21 mouse cellular contexts compared by ENCODE assay signal in the genomic region with DNA sequence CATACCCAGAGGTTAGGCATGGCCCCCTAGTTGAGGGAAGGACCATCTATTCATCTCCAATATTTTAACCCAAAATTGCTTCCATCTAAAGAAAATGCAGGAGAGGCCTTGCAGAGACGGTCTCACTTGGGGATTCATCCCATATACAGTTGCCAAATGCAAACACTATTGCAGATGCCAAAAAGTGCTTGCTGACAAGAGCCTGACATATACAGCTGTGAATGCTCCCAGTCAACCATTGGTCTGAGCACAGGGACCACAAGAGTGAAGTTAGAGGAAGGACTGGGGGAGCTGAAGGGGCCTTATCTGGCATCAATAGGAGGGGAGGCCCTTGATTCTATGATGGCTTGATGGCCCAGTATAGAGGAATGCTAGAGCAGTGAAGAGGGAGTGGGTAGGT.
DNase-seq lines count a peak whose midpoint lies in the region; ATAC-seq and TF ChIP-seq lines count a peak whose summit lies in the region.
"Had no signal": no experiment of that assay in that cellular context is flagged by ENCODE, and none has a peak within 500 bp of the region (broad histone marks: within the 10 kb centered on the region; RNA-seq: fewer than 3 reads in every experiment).

No protein-coding gene starts in this region.

- TF ChIP-seq CTCF in lung, embryonic 14.5 days (IDR thresholded peaks at IDR 0.05; ENCODE audit: low read depth), result no peak
- no peak for TF ChIP-seq CTCF in lung, postnatal 0 days (IDR thresholded peaks at IDR 0.05)

- no peak overlapping the region for H3K4me3 ChIP-seq in lung, embryonic 14.5 days (ENCODE audit: low read depth, low read length)
- no peak overlapping the region for H3K4me3 ChIP-seq in lung, embryonic 15.5 days
- H3K4me3 ChIP-seq in lung, embryonic 16.5 days (ENCODE audit: low read length), result no peak overlapping the region
- H3K4me3 ChIP-seq in lung, postnatal 0 days (ENCODE audit: low read depth, low read length), result no peak overlapping the region

- H3K4me1 ChIP-seq in lung, embryonic 14.5 days (ENCODE audit: insufficient read depth), result no peaks in the 10 kb centered on the region
- H3K4me1 ChIP-seq in lung, embryonic 15.5 days, result no peaks in the 10 kb centered on the region
- no peaks in the 10 kb centered on the region for H3K4me1 ChIP-seq in lung, embryonic 16.5 days (replicated peaks; ENCODE audit: control insufficient read depth, insufficient read depth, low read length)
- no peaks in the 10 kb centered on the region for H3K4me1 ChIP-seq in lung, postnatal 0 days (ENCODE audit: insufficient read depth, low read depth, low read length)

- H3K4me2 ChIP-seq in lung, embryonic 14.5 days, result no peak overlapping the region
- no peak overlapping the region for H3K4me2 ChIP-seq in lung, embryonic 15.5 days
- H3K4me2 ChIP-seq in lung, embryonic 16.5 days (ENCODE audit: low read depth, low read length), result no peak overlapping the region
- no peak overlapping the region for H3K4me2 ChIP-seq in lung, postnatal 0 days (replicated peaks; ENCODE audit: low read depth, low read length)

- no peaks in the 10 kb centered on the region for H3K36me3 ChIP-seq in lung, embryonic 14.5 days (ENCODE audit: insufficient read depth)
- no peaks in the 10 kb centered on the region for H3K36me3 ChIP-seq in lung, embryonic 15.5 days
- H3K36me3 ChIP-seq in lung, embryonic 16.5 days (ENCODE audit: control insufficient read depth, insufficient read depth, low read length), result no peaks in the 10 kb centered on the region
- H3K36me3 ChIP-seq in lung, postnatal 0 days (ENCODE audit: insufficient read depth, low read length), result no peaks in the 10 kb centered on the region
- H3K36me3 ChIP-seq: G1E had no signal

- peak; percentile 82 for ATAC-seq in lung, embryonic 14.5 days (ENCODE audit: insufficient read depth)
- peak; percentile 42; the same call in 1 of the 2 replicates for ATAC-seq in lung, embryonic 15.5 days (ENCODE audit: borderline replicate concordance, extremely low read depth, low FRiP score, low TSS enrichment)
- 0 out of 2 replicates have a peak, but pooled peaks have one; percentile 26 for ATAC-seq in lung, embryonic 16.5 days (ENCODE audit: low read depth)
- ATAC-seq in lung, postnatal 0 days, result no peak
- ATAC-seq: activated CD4-positive, CD25-positive, alpha-beta regulatory T cell, adult 4 months; CD4-positive, CD25-positive, alpha-beta regulatory T cell, adult 4 months; Patski had no signal

- 43% methylated on average over 1 of the region's 1 CpGs for WGBS in lung, embryonic 14.5 days
- WGBS in lung, embryonic 15.5 days, result 52% methylated on average over 1 of the region's 1 CpGs
- 53% methylated on average over 1 of the region's 1 CpGs for WGBS in lung, embryonic 16.5 days
- 66% methylated on average over 1 of the region's 1 CpGs for WGBS in lung, postnatal 0 days

- no peaks in the 10 kb centered on the region for H3K27me3 ChIP-seq in lung, embryonic 14.5 days (ENCODE audit: insufficient read depth, low read length)
- H3K27me3 ChIP-seq in lung, embryonic 15.5 days, result no peaks in the 10 kb centered on the region
- no peaks in the 10 kb centered on the region for H3K27me3 ChIP-seq in lung, embryonic 16.5 days (ENCODE audit: control insufficient read depth, insufficient read depth, low read depth, low read length)
- H3K27me3 ChIP-seq in lung, postnatal 0 days (replicated peaks; ENCODE audit: insufficient read depth, low read length), result no peaks in the 10 kb centered on the region
- H3K27me3 ChIP-seq: CH12.LX, Patski had no signal

- peak; percentile 57 for DNase-seq in lung, embryonic 14.5 days
- DNase-seq in lung, adult 18-20 months, result no peak
- DNase-seq in lung, postnatal 36 days, result no peak
- no peak for DNase-seq in lung, postnatal 0 days (ENCODE audit: low spot score)
- DNase-seq: adrenal gland, adult 2 months; adrenal gland, adult 8-10 months; adrenal gland, postnatal 10 days; adrenal gland, postnatal 14 days; adrenal gland, postnatal 25 days; adrenal gland, postnatal 36 days; B cell, adult 2 months; cerebellum, adult 11 months; cerebellum, adult 11-12 months; cerebellum, adult 18-20 months had no signal

- no peaks in the 10 kb centered on the region for H3K9me3 ChIP-seq in lung, embryonic 14.5 days (ENCODE audit: low read depth, low read length)
- no peaks in the 10 kb centered on the region for H3K9me3 ChIP-seq in lung, embryonic 15.5 days
- no peaks in the 10 kb centered on the region for H3K9me3 ChIP-seq in lung, embryonic 16.5 days (ENCODE audit: control insufficient read depth, low read length)
- H3K9me3 ChIP-seq in lung, postnatal 0 days (ENCODE audit: low read length), result no peaks in the 10 kb centered on the region
- H3K9me3 ChIP-seq: G1E had no signal

- no peak overlapping the region for H3K27ac ChIP-seq in lung, embryonic 14.5 days (ENCODE audit: low read depth)
- H3K27ac ChIP-seq in lung, embryonic 15.5 days, result no peak overlapping the region
- no peak overlapping the region for H3K27ac ChIP-seq in lung, embryonic 16.5 days (ENCODE audit: low read length)
- no peak overlapping the region for H3K27ac ChIP-seq in lung, postnatal 0 days (ENCODE audit: low read length)

- no peak for TF ChIP-seq EP300 in lung, postnatal 0 days (IDR thresholded peaks at IDR 0.05)

- H3K9ac ChIP-seq in lung, embryonic 14.5 days, result no peak overlapping the region
- no peak overlapping the region for H3K9ac ChIP-seq in lung, embryonic 15.5 days
- no peak overlapping the region for H3K9ac ChIP-seq in lung, embryonic 16.5 days (ENCODE audit: low read length)
- H3K9ac ChIP-seq in lung, postnatal 0 days (replicated peaks; ENCODE audit: low read depth), result no peak overlapping the region
